Mouse (Mus musculus) hindbrain, embryonic 14.5 days (tissue): ENCODE results near the gene Ube2u. TPM values are rescaled to one million over a fixed set of nuclear protein-coding genes. Genes with fewer than 3 reads are reported as not detected.

Source experiments
- ATAC-seq: fragments of 200-750 bp; cut with Nextera tagmentation; 2 replicates; pipeline ENCODE4 v1.8.0; 2017; ENCODE audit warnings: moderate number of reproducible peaks, mild to moderate bottlenecking, moderate TSS enrichment, moderate library complexity; ENCODE audit not compliant: low FRiP score
- DNase-seq: peaks from one replicate; pipeline ENCODE4 v3.0.0-alpha.2; 2015; ENCODE audit warnings: low spot score
- H3K27ac ChIP-seq: fragments of 300-500 bp; sonication (generic); 2 replicates; pipeline ENCODE4 v1.5.1; 2014; ENCODE audit warnings: mild to moderate bottlenecking, moderate library complexity
- H3K27me3 ChIP-seq: fragments of 300-500 bp; sonication (generic); 2 replicates; pipeline ENCODE4 v1.6.1; 2014; ENCODE audit warnings: mild to moderate bottlenecking, low read length, mixed read lengths; ENCODE audit not compliant: control insufficient read depth, insufficient read depth
- H3K36me3 ChIP-seq: fragments of 300-500 bp; sonication (generic); replicated peaks from 2 replicates; pipeline ENCODE4 v1.6.1; 2014; ENCODE audit not compliant: control insufficient read depth, insufficient read depth
- H3K4me1 ChIP-seq: fragments of 300-500 bp; sonication (generic); replicated peaks from 2 replicates; pipeline ENCODE4 v1.6.1; 2014; ENCODE audit warnings: antibody characterized with exemption, low read length, mixed read lengths; ENCODE audit not compliant: control insufficient read depth, insufficient read depth
- H3K4me2 ChIP-seq: fragments of 300-500 bp; sonication (generic); replicated peaks from 2 replicates; pipeline ENCODE4 v1.6.1; 2014; ENCODE audit warnings: mild to moderate bottlenecking, moderate library complexity
- H3K4me3 ChIP-seq: fragments of 300-500 bp; sonication (generic); replicated peaks from 2 replicates; pipeline ENCODE4 v1.5.1; 2014; ENCODE audit warnings: mild to moderate bottlenecking, low read length
- H3K9ac ChIP-seq: fragments of 300-500 bp; sonication (generic); 2 replicates; pipeline ENCODE4 v1.6.1; 2014
- H3K9me3 ChIP-seq: fragments of 300-500 bp; sonication (generic); 2 replicates; pipeline ENCODE4 v1.6.1; 2016; ENCODE audit warnings: low read length; ENCODE audit not compliant: control insufficient read depth
- WGBS: fragments of 180-500 bp; shearing (Covaris S2); extraction: QIAGEN DNeasy Blood & Tissue Kit; methylation state at CpG from one replicate; pipeline ENCODE4 v1.1.7; 2014; 5-methylcytosine and 5-hydroxymethylcytosine counted together
- polyA plus RNA-seq: library from polyadenylated mRNA; unstranded; fragments of >200 nt; fragmentation: Nextera tagmentation; extraction: Ambion mirVana; gene quantifications from 2 replicates; pipeline ENCODE4 v1.2.1, GENCODE M21; 2014

Gene Ube2u
- polyA plus RNA-seq: 0.66 TPM in 1 of 2 replicates, not detected in the other

GRCm38 (mm10) chr4:100478592-100479321 lies at the start of gene Ube2u:
Gene Ube2u (plus strand): TSS chr4:100478849.
- peak; percentile 94 for ATAC-seq
- Histone ChIP-seq H3K4me1 (no peaks in the 10 kb centered on the region), H3K9me3 (no peaks in the 10 kb centered on the region), H3K9ac (0 out of 2 replicates have a peak within 1 kb of the TSS, but pooled peaks have one; percentile 24), H3K27me3 (no peaks in the 10 kb centered on the region), H3K4me3 (peak within 1 kb of the TSS; percentile 12), H3K27ac (no peak within 1 kb of the TSS), H3K4me2 (peak within 1 kb of the TSS; percentile 53), H3K36me3 (no peaks in the 10 kb centered on the region)
- DNase-seq: peak; percentile 81
- 25% methylated on average over 15 of the region's 15 CpGs for WGBS

GRCm38 (mm10) chr4:100429371-100429900 lies 49.2 kb upstream of the Ube2u start:
- no peak overlapping the region for H3K27ac ChIP-seq
- H3K9ac ChIP-seq: no peak overlapping the region
- WGBS: 88% methylated on average over 2 of the region's 2 CpGs
- H3K4me2 ChIP-seq: no peak overlapping the region
- H3K36me3 ChIP-seq: no peaks in the 10 kb centered on the region
- no peak for DNase-seq
- no peaks in the 10 kb centered on the region for H3K9me3 ChIP-seq
- ATAC-seq: no peak
- H3K4me1 ChIP-seq: no peaks in the 10 kb centered on the region
- no peaks in the 10 kb centered on the region for H3K27me3 ChIP-seq
- no peak overlapping the region for H3K4me3 ChIP-seq

GRCm38 (mm10) chr4:100435281-100436168 lies 43.1 kb upstream of the Ube2u start:
- H3K4me3 ChIP-seq: no peak overlapping the region
- H3K4me2 ChIP-seq: no peak overlapping the region

GRCm38 (mm10) chr4:100436169-100436547 lies 42.5 kb upstream of the Ube2u start:
- Histone ChIP-seq H3K9me3 (no peaks in the 10 kb centered on the region), H3K36me3 (no peaks in the 10 kb centered on the region), H3K4me2 (no peak overlapping the region), H3K4me1 (no peaks in the 10 kb centered on the region), H3K27ac (no peak overlapping the region), H3K27me3 (no peaks in the 10 kb centered on the region), H3K4me3 (no peak overlapping the region), H3K9ac (no peak overlapping the region)
- no peak for DNase-seq
- WGBS: 90% methylated on average over 4 of the region's 4 CpGs
- no peak for ATAC-seq

More at GRCm38 (mm10) chr4:100435281-100436168, 43.1 kb upstream of the Ube2u start:
- 81% methylated on average over 8 of the region's 8 CpGs for WGBS
- Histone ChIP-seq H3K27me3 (no peaks in the 10 kb centered on the region), H3K36me3 (no peaks in the 10 kb centered on the region), H3K27ac (no peak overlapping the region), H3K9ac (no peak overlapping the region), H3K9me3 (no peaks in the 10 kb centered on the region), H3K4me1 (no peaks in the 10 kb centered on the region)
- DNase-seq (no peak), ATAC-seq (no peak)

- Histone ChIP-seq H3K9me3 (no peaks in the 10 kb centered on the region), H3K4me3 (no peak overlapping the region), H3K27me3 (no peaks in the 10 kb centered on the region), H3K4me2 (no peak overlapping the region), H3K9ac (no peak overlapping the region), H3K4me1 (no peaks in the 10 kb centered on the region), H3K27ac (no peak overlapping the region), H3K36me3 (no peaks in the 10 kb centered on the region)
- no peak for DNase-seq
- ATAC-seq: no peak
- WGBS: 76% methylated on average over 3 of the region's 3 CpGs
These were observed 31.8 kb upstream of the Ube2u start for GRCm38 (mm10) chr4:100446897-100447296.

GRCm38 (mm10) chr4:100462493-100463120 lies 16.0 kb upstream of the Ube2u start:
- Histone ChIP-seq H3K36me3 (no peaks in the 10 kb centered on the region), H3K9ac (no peak overlapping the region), H3K27ac (no peak overlapping the region), H3K27me3 (no peaks in the 10 kb centered on the region), H3K4me3 (no peak overlapping the region), H3K9me3 (no peaks in the 10 kb centered on the region), H3K4me1 (no peaks in the 10 kb centered on the region; the same call in 1 of the 2 replicates), H3K4me2 (no peak overlapping the region)
- 54% methylated on average over 9 of the region's 9 CpGs for WGBS
- no peak for DNase-seq
- no peak for ATAC-seq

GRCm38 (mm10) chr4:100488447-100488846 lies 9.8 kb downstream of the Ube2u start:
- no peak for ATAC-seq
- no peaks in the 10 kb centered on the region for H3K27me3 ChIP-seq
- no peak overlapping the region for H3K27ac ChIP-seq

GRCm38 (mm10) chr4:100495176-100495575 lies 16.5 kb downstream of the Ube2u start:
- no peak for DNase-seq
- WGBS: 97% methylated on average over 3 of the region's 3 CpGs
- no peak overlapping the region for H3K9ac ChIP-seq
- no peaks in the 10 kb centered on the region for H3K36me3 ChIP-seq
- no peak overlapping the region for H3K4me2 ChIP-seq
- H3K4me1 ChIP-seq: no peaks in the 10 kb centered on the region
- no peaks in the 10 kb centered on the region for H3K9me3 ChIP-seq
- H3K27ac ChIP-seq: no peak overlapping the region
- no peak overlapping the region for H3K4me3 ChIP-seq
- no peak for ATAC-seq
- no peaks in the 10 kb centered on the region for H3K27me3 ChIP-seq

More at GRCm38 (mm10) chr4:100488447-100488846, 9.8 kb downstream of the Ube2u start:
- Histone ChIP-seq H3K4me1 (no peaks in the 10 kb centered on the region), H3K9ac (no peak overlapping the region), H3K4me2 (no peak overlapping the region), H3K9me3 (no peaks in the 10 kb centered on the region), H3K4me3 (no peak overlapping the region), H3K36me3 (no peaks in the 10 kb centered on the region)
- WGBS: 91% methylated on average over 3 of the region's 3 CpGs
- no peak for DNase-seq

GRCm38 (mm10) chr4:100496521-100496920 lies 17.9 kb downstream of the Ube2u start:
- no peak for ATAC-seq
- Histone ChIP-seq H3K27ac (no peak overlapping the region), H3K9me3 (no peaks in the 10 kb centered on the region), H3K27me3 (no peaks in the 10 kb centered on the region), H3K9ac (no peak overlapping the region), H3K4me1 (no peaks in the 10 kb centered on the region), H3K36me3 (no peaks in the 10 kb centered on the region), H3K4me2 (no peak overlapping the region), H3K4me3 (no peak overlapping the region)
- DNase-seq: no peak
- 91% methylated on average over 1 of the region's 1 CpGs for WGBS
